Mouse (Mus musculus) neural tube, embryonic 13.5 days (tissue): ENCODE data around the gene Podxl. TPM values are rescaled to one million over a fixed set of nuclear protein-coding genes. Genes with fewer than 3 reads are reported as not detected.

ENCODE experiments used
- ATAC-seq: fragments of 200-750 bp; cut with Nextera tagmentation; 2 replicates; pipeline ENCODE4 v1.8.0; 2017; ENCODE audit warnings: low read depth, mild to moderate bottlenecking, moderate TSS enrichment, moderate library complexity
- H3K27ac ChIP-seq: fragments of 300-500 bp; sonication (generic); replicated peaks from 2 replicates; pipeline ENCODE4 v1.5.1; 2015; ENCODE audit warnings: moderate library complexity, mild to moderate bottlenecking, inconsistent platforms
- H3K27me3 ChIP-seq: fragments of 300-500 bp; sonication (generic); 2 replicates; pipeline ENCODE4 v1.6.1; 2015; ENCODE audit warnings: mild to moderate bottlenecking, inconsistent platforms
- H3K36me3 ChIP-seq: fragments of 300-500 bp; sonication (generic); 2 replicates; pipeline ENCODE4 v1.6.1; 2015; ENCODE audit warnings: mild to moderate bottlenecking, inconsistent platforms
- H3K4me1 ChIP-seq: fragments of 300-500 bp; sonication (generic); replicated peaks from 2 replicates; pipeline ENCODE4 v1.6.1; 2015; ENCODE audit warnings: inconsistent platforms
- H3K4me2 ChIP-seq: fragments of 300-500 bp; sonication (generic); 2 replicates; pipeline ENCODE4 v1.6.1; 2015; ENCODE audit warnings: inconsistent platforms, mild to moderate bottlenecking, moderate library complexity
- H3K4me3 ChIP-seq: fragments of 300-500 bp; sonication (generic); 2 replicates; pipeline ENCODE4 v1.5.1; 2015; ENCODE audit warnings: mild to moderate bottlenecking, inconsistent platforms
- H3K9ac ChIP-seq: fragments of 300-500 bp; sonication (generic); 2 replicates; pipeline ENCODE4 v1.6.1; 2015; ENCODE audit warnings: moderate library complexity, mild to moderate bottlenecking, inconsistent platforms
- H3K9me3 ChIP-seq: fragments of 300-500 bp; sonication (generic); 2 replicates; pipeline ENCODE4 v1.6.1; 2016; ENCODE audit warnings: inconsistent platforms
- WGBS: fragments of 180-500 bp; shearing (Covaris S2); methylation state at CpG from one replicate; pipeline ENCODE4 v1.1.7; 2015; 5-methylcytosine and 5-hydroxymethylcytosine counted together
- polyA plus RNA-seq: library from polyadenylated mRNA; unstranded; fragments of >200 nt; fragmentation: Nextera tagmentation; extraction: Ambion mirVana; gene quantifications from 2 replicates; pipeline ENCODE4 v1.2.1, GENCODE M21; 2015

Podxl gene
- polyA plus RNA-seq, 1 experiment from 2014 or later = 14.8 TPM

- no peak overlapping the region for H3K9ac ChIP-seq
- 82% methylated on average over 4 of the region's 4 CpGs for WGBS
- ATAC-seq = no peak
Measured at GRCm38 (mm10) chr6:31478221-31478620, 85.6 kb downstream of the Podxl start.

More at GRCm38 (mm10) chr6:31478221-31478620, 85.6 kb downstream of the Podxl start:
- Histone ChIP-seq H3K36me3 (peaks cover 28% of the 10 kb centered on the region), H3K27me3 (no peaks in the 10 kb centered on the region), H3K4me2 (no peak overlapping the region), H3K4me3 (no peak overlapping the region), H3K9me3 (no peaks in the 10 kb centered on the region), H3K27ac (no peak overlapping the region), H3K4me1 (no peaks in the 10 kb centered on the region)

Other genes starting within 250 kb of the Podxl start
- gene Mkln1, start 165.2 kb downstream of the Podxl start, polyA plus RNA-seq = 155 and 169 TPM in 2 replicates